Mouse (Mus musculus): Measurements from ENCODE around the gene Ramac. TPM values are rescaled to one million over a fixed set of nuclear protein-coding genes. Genes with fewer than 3 reads are reported as not detected.

The Ramac gene
- total and polyA plus RNA-seq, 3 experiments, result 30.8 to 134 (median 56.8) TPM

DNA sequence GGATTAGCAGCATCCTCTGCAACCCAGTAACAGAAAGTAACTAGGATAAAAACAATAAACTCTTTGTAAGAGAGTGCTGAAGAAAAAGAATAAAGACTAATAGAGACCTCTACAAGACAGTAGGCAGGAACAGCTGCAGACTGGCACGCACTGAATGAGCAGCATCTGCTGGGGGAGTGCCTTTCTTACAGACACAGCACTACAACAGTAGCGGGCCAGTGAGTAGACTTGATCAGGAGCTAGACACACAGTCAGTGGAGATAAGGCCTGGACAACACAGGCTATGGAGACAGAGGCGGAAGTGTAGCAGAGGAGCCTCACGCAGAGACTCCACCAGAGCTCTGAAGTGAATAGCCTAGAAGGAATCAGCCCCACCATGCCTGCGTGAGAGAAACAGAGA, 43.3 kb downstream of the Ramac start:
- dilution Hi-C loops (cut with MboI; ENCODE audit: extremely low pct_ligation_motif_present, extremely low pct_unique_long_range_greater_than_20kb, low sequenced_read_pairs) (no loop called here), in situ Hi-C loops (cut with MboI; ENCODE audit: low pct_ligation_motif_present, low pct_unique_long_range_greater_than_20kb, low sequenced_read_pairs) (no loop called here)
- H3K36me3 ChIP-seq (replicated peaks in 1 of 2; ENCODE audit: control insufficient read depth in 1 of 2, insufficient read depth in 1 of 2, low read length in 1 of 2), result peaks cover 17 to 55% of the 10 kb centered on the region in 2 experiments
- H3K4me2 ChIP-seq (ENCODE audit: insufficient read depth, low read depth, poor library complexity, severe bottlenecking), result no peak overlapping the region
- no peak overlapping the region for H3K27ac ChIP-seq (ENCODE audit: insufficient read depth, low read depth)
- no peak for DNase-seq (ENCODE audit: extremely low read depth)
- H3K9ac ChIP-seq (ENCODE audit: insufficient read depth, low read depth), result no peak overlapping the region
- peaks cover 7% of the 10 kb centered on the region; the same call in 1 of the 2 replicates for H3K79me2 ChIP-seq (replicated peaks; ENCODE audit: control insufficient read depth, extremely low read depth, insufficient read depth, poor library complexity, severe bottlenecking)
- H3K9me3 ChIP-seq (replicated peaks; ENCODE audit: low read length), result no peaks in the 10 kb centered on the region
- no peak for TF ChIP-seq MAZ (IDR thresholded peaks at IDR 0.05; ENCODE audit: low read depth, low read length)
- no peak for TF ChIP-seq ELF1 (IDR thresholded peaks at IDR 0.05; ENCODE audit: low read depth, low read length)
- no peak for TF ChIP-seq CHD2 (IDR thresholded peaks at IDR 0.05; ENCODE audit: low read length)
- no peak for TF ChIP-seq POLR2A (IDR thresholded peaks at IDR 0.05; ENCODE audit: low read depth, low read length)
- TF ChIP-seq E2F4 (IDR thresholded peaks at IDR 0.05; ENCODE audit: insufficient replicate concordance, low read depth, low read length), result no peak
- TF ChIP-seq PAX5 (IDR thresholded peaks at IDR 0.05; ENCODE audit: low read length), result no peak
- no peak for TF ChIP-seq NELFE (IDR thresholded peaks at IDR 0.05; ENCODE audit: low read depth, low read length)
- H3K4me3 ChIP-seq (replicated peaks in 1 of 3; ENCODE audit: low read depth in 2 of 3, low read length in 2 of 3, poor library complexity in 1 of 3), result no peak overlapping the region
- H3K4me1 ChIP-seq (ENCODE audit: control insufficient read depth in 1 of 2, insufficient read depth in 2 of 2), result no peaks in the 10 kb centered on the region
- H3K27me3 ChIP-seq (replicated peaks), result no peaks in the 10 kb centered on the region

Other genes with a start within 250 kb of the Ramac start
- 1.2 and 1.6 TPM in 2 replicates for gene Fsd2, start 196.0 kb upstream of the Ramac start, total RNA-seq (2012; rRNA removed)
- gene Fsd2, start 196.0 kb upstream of the Ramac start, total RNA-seq (2014; rRNA removed), result 0.18 and 0.26 TPM in 2 replicates
- 0.54 and 0.56 TPM in 2 replicates for gene Fsd2, start 196.0 kb upstream of the Ramac start, polyA plus RNA-seq (2012; ENCODE audit: insufficient read length, low read depth)
- gene Whamm, start 191.7 kb upstream of the Ramac start, total RNA-seq (2012; rRNA removed), result 9.7 and 13.3 TPM in 2 replicates
- gene Whamm, start 191.7 kb upstream of the Ramac start, total RNA-seq (2014; rRNA removed), result 5.2 and 5.4 TPM in 2 replicates
- 11.2 and 13.3 TPM in 2 replicates for gene Whamm, start 191.7 kb upstream of the Ramac start, polyA plus RNA-seq (2012; ENCODE audit: insufficient read length, low read depth)
- 0.08 TPM in 1 of 2 replicates, not detected in the other for gene Homer2, start 55.4 kb upstream of the Ramac start, total RNA-seq (2012; rRNA removed)
- not detected in 2 replicates for gene Homer2, start 55.4 kb upstream of the Ramac start, total RNA-seq (2014; rRNA removed)
- gene Homer2, start 55.4 kb upstream of the Ramac start, polyA plus RNA-seq (2012; ENCODE audit: insufficient read length, low read depth), result not detected in 2 replicates
- gene 3110040N11Rik, start 26.6 kb downstream of the Ramac start, total RNA-seq (2012; rRNA removed), result 52.5 and 53.2 TPM in 2 replicates
- 73.7 and 91.7 TPM in 2 replicates for gene 3110040N11Rik, start 26.6 kb downstream of the Ramac start, total RNA-seq (2014; rRNA removed)
- gene 3110040N11Rik, start 26.6 kb downstream of the Ramac start, polyA plus RNA-seq (2012; ENCODE audit: insufficient read length, low read depth), result 58.6 and 70.4 TPM in 2 replicates
- gene Btbd1, start 66.5 kb downstream of the Ramac start, total RNA-seq (2012; rRNA removed), result 45.8 and 48.0 TPM in 2 replicates
- 67.1 and 79.3 TPM in 2 replicates for gene Btbd1, start 66.5 kb downstream of the Ramac start, total RNA-seq (2014; rRNA removed)
- gene Btbd1, start 66.5 kb downstream of the Ramac start, polyA plus RNA-seq (2012; ENCODE audit: insufficient read length, low read depth), result 88.8 and 101 TPM in 2 replicates
- gene Gm10160, start 92.9 kb downstream of the Ramac start, total RNA-seq (2012; rRNA removed), result not detected in 2 replicates
- gene Gm10160, start 92.9 kb downstream of the Ramac start, total RNA-seq (2014; rRNA removed), result not detected in 2 replicates
- not detected in 2 replicates for gene Gm10160, start 92.9 kb downstream of the Ramac start, polyA plus RNA-seq (2012; ENCODE audit: insufficient read length, low read depth)
- gene Tm6sf1, start 96.1 kb downstream of the Ramac start, total RNA-seq (2012; rRNA removed), result 0.59 and 0.93 TPM in 2 replicates
- 0.28 and 0.54 TPM in 2 replicates for gene Tm6sf1, start 96.1 kb downstream of the Ramac start, total RNA-seq (2014; rRNA removed)
- gene Tm6sf1, start 96.1 kb downstream of the Ramac start, polyA plus RNA-seq (2012; ENCODE audit: insufficient read length, low read depth), result 0.57 and 0.68 TPM in 2 replicates
- 0.04 TPM in 2 replicates for gene Hdgfl3, start 171.5 kb downstream of the Ramac start, total RNA-seq (2012; rRNA removed)
- not detected in 2 replicates for gene Hdgfl3, start 171.5 kb downstream of the Ramac start, total RNA-seq (2014; rRNA removed)
- gene Hdgfl3, start 171.5 kb downstream of the Ramac start, polyA plus RNA-seq (2012; ENCODE audit: insufficient read length, low read depth), result not detected in 2 replicates
- not detected in 2 replicates for gene Bnc1, start 229.4 kb downstream of the Ramac start, total RNA-seq (2012; rRNA removed)
- not detected in 2 replicates for gene Bnc1, start 229.4 kb downstream of the Ramac start, total RNA-seq (2014; rRNA removed)
- not detected in 2 replicates for gene Bnc1, start 229.4 kb downstream of the Ramac start, polyA plus RNA-seq (2012; ENCODE audit: insufficient read length, low read depth)